Mouse (Mus musculus) limb, embryonic 12.5 days (tissue): ENCODE data around the gene Fam98b. TPM values are rescaled to one million over a fixed set of nuclear protein-coding genes. Genes with fewer than 3 reads are reported as not detected.
A peak's percentile ranks its signal among the peaks of the same experiment; 100 is the strongest.

ENCODE experiments used
- ATAC-seq: fragments of 200-750 bp; cut with Nextera tagmentation; 2 replicates; pipeline ENCODE4 v1.8.0; 2017; ENCODE audit warnings: low read depth, moderate TSS enrichment; ENCODE audit not compliant: insufficient number of reproducible peaks, insufficient read depth, low FRiP score, low TSS enrichment
- H3K27ac ChIP-seq: fragments of 300-500 bp; sonication (generic); 2 replicates; pipeline ENCODE4 v1.5.1; 2016; ENCODE audit warnings: mild to moderate bottlenecking, moderate library complexity
- H3K27me3 ChIP-seq: fragments of 300-500 bp; sonication (generic); 2 replicates; pipeline ENCODE4 v1.6.1; 2016; ENCODE audit warnings: mild to moderate bottlenecking, moderate library complexity
- H3K36me3 ChIP-seq: fragments of 300-500 bp; sonication (generic); 2 replicates; pipeline ENCODE4 v1.6.1; 2016; ENCODE audit warnings: mild to moderate bottlenecking, moderate library complexity
- H3K4me1 ChIP-seq: fragments of 300-500 bp; sonication (generic); replicated peaks from 2 replicates; pipeline ENCODE4 v1.6.1; 2016
- H3K4me2 ChIP-seq: fragments of 300-500 bp; sonication (generic); 2 replicates; pipeline ENCODE4 v1.6.1; 2016; ENCODE audit warnings: mild to moderate bottlenecking, moderate library complexity
- H3K4me3 ChIP-seq: fragments of 300-500 bp; sonication (generic); replicated peaks from 2 replicates; pipeline ENCODE4 v1.5.1; 2016; ENCODE audit warnings: mild to moderate bottlenecking
- H3K9ac ChIP-seq: fragments of 300-500 bp; sonication (generic); replicated peaks from 2 replicates; pipeline ENCODE4 v1.6.1; 2016; ENCODE audit warnings: mild to moderate bottlenecking, moderate library complexity
- H3K9me3 ChIP-seq: fragments of 300-500 bp; sonication (generic); 2 replicates; pipeline ENCODE4 v1.6.1; 2016; ENCODE audit warnings: mild to moderate bottlenecking, moderate library complexity
- WGBS: fragments of 180-500 bp; shearing (Covaris S2); methylation state at CpG from one replicate; pipeline ENCODE4 v1.1.7; 2016; 5-methylcytosine and 5-hydroxymethylcytosine counted together
- polyA plus RNA-seq: library from polyadenylated mRNA; unstranded; fragments of >200 nt; fragmentation: Nextera tagmentation; extraction: Ambion mirVana; gene quantifications from 2 replicates; pipeline ENCODE4 v1.2.1, GENCODE M21; 2016

Fam98b gene
- polyA plus RNA-seq, result 16.0 and 19.6 TPM in 2 replicates

GRCm38 (mm10) chr2:117249255-117250000 is at the start of gene Fam98b:
TSS of gene Fam98b (plus strand) at chr2:117249739.
- Histone ChIP-seq H3K9ac (peak within 1 kb of the TSS; percentile 91), H3K27me3 (peaks cover 2% of the 10 kb centered on the region), H3K9me3 (no peaks in the 10 kb centered on the region), H3K4me3 (peak within 1 kb of the TSS; percentile 82), H3K36me3 (peaks cover 5% of the 10 kb centered on the region; the same call in 1 of the 2 replicates), H3K4me2 (peak within 1 kb of the TSS; percentile 85), H3K4me1 (peaks cover 17% of the 10 kb centered on the region), H3K27ac (peak within 1 kb of the TSS; percentile 89)
- ATAC-seq, result peak; percentile 96
- WGBS, result under 1% methylated on average over 33 of the region's 33 CpGs

GRCm38 (mm10) chr2:117200869-117201338 is 48.6 kb upstream of the Fam98b start:
- 51% methylated on average over 9 of the region's 9 CpGs for WGBS
- ATAC-seq, result no peak
- no peaks in the 10 kb centered on the region for H3K4me1 ChIP-seq
- H3K9me3 ChIP-seq, result no peaks in the 10 kb centered on the region
- no peak overlapping the region for H3K27ac ChIP-seq
- no peak overlapping the region for H3K4me2 ChIP-seq
- H3K36me3 ChIP-seq, result no peaks in the 10 kb centered on the region
- H3K27me3 ChIP-seq, result no peaks in the 10 kb centered on the region
- no peak overlapping the region for H3K4me3 ChIP-seq
- no peak overlapping the region for H3K9ac ChIP-seq

GRCm38 (mm10) chr2:117203350-117203749 is 46.2 kb upstream of the Fam98b start:
- no peak overlapping the region for H3K4me3 ChIP-seq
- ATAC-seq, result no peak
- 66% methylated on average over 5 of the region's 5 CpGs for WGBS
- H3K36me3 ChIP-seq, result no peaks in the 10 kb centered on the region
- no peak overlapping the region for H3K4me2 ChIP-seq
- H3K9ac ChIP-seq, result no peak overlapping the region
- no peaks in the 10 kb centered on the region for H3K9me3 ChIP-seq
- no peak overlapping the region for H3K27ac ChIP-seq
- no peaks in the 10 kb centered on the region for H3K27me3 ChIP-seq
- H3K4me1 ChIP-seq, result no peaks in the 10 kb centered on the region

GRCm38 (mm10) chr2:117204534-117204933 is 45.0 kb upstream of the Fam98b start:
- H3K9ac ChIP-seq, result no peak overlapping the region
- H3K4me3 ChIP-seq, result no peak overlapping the region
- H3K36me3 ChIP-seq, result no peaks in the 10 kb centered on the region
- ATAC-seq, result no peak
- no peaks in the 10 kb centered on the region for H3K9me3 ChIP-seq
- H3K4me2 ChIP-seq, result no peak overlapping the region
- 0 out of 2 replicates have a peak, but pooled peaks cover 2% of the 10 kb centered on the region for H3K4me1 ChIP-seq
- WGBS, result 73% methylated on average over 3 of the region's 3 CpGs
- H3K27ac ChIP-seq, result no peak overlapping the region
- no peaks in the 10 kb centered on the region for H3K27me3 ChIP-seq

- Histone ChIP-seq H3K27ac (no peak overlapping the region), H3K4me2 (no peak overlapping the region)
Measured at GRCm38 (mm10) chr2:117205066-117205465, 44.5 kb upstream of the Fam98b start.

GRCm38 (mm10) chr2:117210416-117211085 is 39.0 kb upstream of the Fam98b start:
- peak; percentile 95 for ATAC-seq
- H3K4me1 ChIP-seq, result peaks cover 25% of the 10 kb centered on the region
- H3K4me3 ChIP-seq, result no peak overlapping the region
- peak overlapping the region; percentile 79 for H3K27ac ChIP-seq
- 2% methylated on average over 6 of the region's 6 CpGs for WGBS
- no peaks in the 10 kb centered on the region for H3K36me3 ChIP-seq
- no peaks in the 10 kb centered on the region for H3K27me3 ChIP-seq
- H3K9me3 ChIP-seq, result no peaks in the 10 kb centered on the region
- H3K4me2 ChIP-seq, result peak overlapping the region; percentile 42
- H3K9ac ChIP-seq, result no peak overlapping the region

More at GRCm38 (mm10) chr2:117205066-117205465, 44.5 kb upstream of the Fam98b start:
- H3K36me3 ChIP-seq, result no peaks in the 10 kb centered on the region
- H3K4me1 ChIP-seq, result peaks cover 6% of the 10 kb centered on the region; the same call in 1 of the 2 replicates
- no peaks in the 10 kb centered on the region for H3K27me3 ChIP-seq
- WGBS, result 91% methylated on average over 6 of the region's 6 CpGs
- H3K9me3 ChIP-seq, result no peaks in the 10 kb centered on the region
- H3K4me3 ChIP-seq, result no peak overlapping the region
- no peak overlapping the region for H3K9ac ChIP-seq
- no peak for ATAC-seq

- 60% methylated on average over 2 of the region's 2 CpGs for WGBS
Measured at GRCm38 (mm10) chr2:117216152-117216551, 33.4 kb upstream of the Fam98b start.

GRCm38 (mm10) chr2:117217695-117218216 is 31.8 kb upstream of the Fam98b start:
- peak overlapping the region; percentile 44 for H3K4me2 ChIP-seq
- WGBS, result 15% methylated on average over 15 of the region's 15 CpGs

More at GRCm38 (mm10) chr2:117216152-117216551, 33.4 kb upstream of the Fam98b start:
- H3K27ac ChIP-seq, result no peak overlapping the region
- no peak overlapping the region for H3K4me2 ChIP-seq
- peaks cover 18% of the 10 kb centered on the region for H3K4me1 ChIP-seq
- H3K4me3 ChIP-seq, result no peak overlapping the region
- no peak for ATAC-seq
- no peaks in the 10 kb centered on the region for H3K36me3 ChIP-seq
- H3K27me3 ChIP-seq, result no peaks in the 10 kb centered on the region
- H3K9me3 ChIP-seq, result no peaks in the 10 kb centered on the region
- no peak overlapping the region for H3K9ac ChIP-seq

GRCm38 (mm10) chr2:117219536-117219935 is 30.0 kb upstream of the Fam98b start:
- H3K9me3 ChIP-seq, result no peaks in the 10 kb centered on the region
- H3K4me1 ChIP-seq, result peaks cover 15% of the 10 kb centered on the region
- no peaks in the 10 kb centered on the region for H3K36me3 ChIP-seq
- no peak for ATAC-seq
- no peaks in the 10 kb centered on the region for H3K27me3 ChIP-seq
- WGBS, result 94% methylated on average over 4 of the region's 4 CpGs
- H3K4me2 ChIP-seq, result no peak overlapping the region
- no peak overlapping the region for H3K9ac ChIP-seq
- H3K27ac ChIP-seq, result no peak overlapping the region
- no peak overlapping the region for H3K4me3 ChIP-seq

More at GRCm38 (mm10) chr2:117217695-117218216, 31.8 kb upstream of the Fam98b start:
- H3K9me3 ChIP-seq, result no peaks in the 10 kb centered on the region
- peak overlapping the region; percentile 62 for H3K27ac ChIP-seq
- H3K4me3 ChIP-seq, result no peak overlapping the region
- no peaks in the 10 kb centered on the region for H3K27me3 ChIP-seq
- peaks cover 15% of the 10 kb centered on the region for H3K4me1 ChIP-seq
- H3K36me3 ChIP-seq, result no peaks in the 10 kb centered on the region
- ATAC-seq, result peak; percentile 74; the same call in 1 of the 2 replicates
- H3K9ac ChIP-seq, result no peak overlapping the region

GRCm38 (mm10) chr2:117222651-117223050 is 26.9 kb upstream of the Fam98b start:
- Histone ChIP-seq H3K27ac (0 out of 2 replicates have a peak overlapping the region, but pooled peaks have one; percentile 20), H3K9ac (no peak overlapping the region)
- WGBS, result 68% methylated on average over 9 of the region's 9 CpGs

GRCm38 (mm10) chr2:117228601-117229125 is 20.9 kb upstream of the Fam98b start:
- Histone ChIP-seq H3K4me2 (no peak overlapping the region), H3K27ac (no peak overlapping the region), H3K9ac (no peak overlapping the region), H3K36me3 (no peaks in the 10 kb centered on the region), H3K9me3 (no peaks in the 10 kb centered on the region), H3K27me3 (no peaks in the 10 kb centered on the region), H3K4me3 (no peak overlapping the region), H3K4me1 (no peaks in the 10 kb centered on the region; the same call in 1 of the 2 replicates)
- WGBS, result 56% methylated on average over 11 of the region's 11 CpGs
- no peak for ATAC-seq

More at GRCm38 (mm10) chr2:117222651-117223050, 26.9 kb upstream of the Fam98b start:
- H3K36me3 ChIP-seq, result no peaks in the 10 kb centered on the region
- peaks cover 8% of the 10 kb centered on the region; the same call in 1 of the 2 replicates for H3K4me1 ChIP-seq
- ATAC-seq, result no peak
- no peak overlapping the region for H3K4me2 ChIP-seq
- H3K9me3 ChIP-seq, result no peaks in the 10 kb centered on the region
- no peaks in the 10 kb centered on the region for H3K27me3 ChIP-seq
- no peak overlapping the region for H3K4me3 ChIP-seq
